Mouse (Mus musculus) heart, adult 2 months (tissue): ENCODE measurements around the gene Mocs3. TPM values are rescaled to one million over a fixed set of nuclear protein-coding genes. Genes with fewer than 3 reads are reported as not detected.

Experiments used
- DNase-seq, 2 experiments: peaks; one replicate each; pipeline ENCODE4 v3.0.0; 2021
- H3K27ac ChIP-seq: fragments of 200-600 bp; 2 replicates; pipeline ENCODE4 v1.8.1; 2022
- H3K27me3 ChIP-seq: fragments of 200-500 bp; 2 replicates; pipeline ENCODE4 v1.6.1; 2012; ENCODE audit warnings: mild to moderate bottlenecking, low read length, inconsistent platforms, mixed read lengths; ENCODE audit not compliant: control insufficient read depth, insufficient read depth
- H3K36me3 ChIP-seq: fragments of 200-500 bp; 2 replicates; pipeline ENCODE4 v1.6.1; 2012; ENCODE audit warnings: low read length, inconsistent platforms; ENCODE audit not compliant: control insufficient read depth, insufficient read depth
- H3K4me1 ChIP-seq: fragments of 200-500 bp; 2 replicates; pipeline ENCODE4 v1.6.1; 2011; ENCODE audit warnings: low read length; ENCODE audit not compliant: control insufficient read depth, insufficient read depth
- H3K4me3 ChIP-seq: fragments of 200-600 bp; 2 replicates; pipeline ENCODE4 v1.8.1; 2022
- H3K79me2 ChIP-seq: fragments of 200-500 bp; replicated peaks from 2 replicates; pipeline ENCODE4 v1.6.1; 2012; ENCODE audit warnings: mild to moderate bottlenecking, inconsistent platforms, low read length, moderate library complexity, mixed read lengths; ENCODE audit not compliant: control insufficient read depth, insufficient read depth
- H3K9ac ChIP-seq: fragments of 200-500 bp; 2 replicates; pipeline ENCODE4 v1.6.1; 2012; ENCODE audit warnings: low read depth, mild to moderate bottlenecking, control low read depth, inconsistent platforms, low read length, mixed read lengths
- CTCF ChIP-seq: fragments of 200-600 bp; IDR thresholded peaks from 2 replicates; pipeline ENCODE4 v1.8.1; 2022; ENCODE audit warnings: antibody characterized with exemption, mild to moderate bottlenecking, moderate library complexity
- EP300 ChIP-seq: fragments of 200-500 bp; IDR thresholded peaks from 2 replicates; pipeline ENCODE4 v1.6.1; 2011; ENCODE audit warnings: low read depth, low read length, control low read depth; ENCODE audit not compliant: insufficient read depth
- POLR2A ChIP-seq: fragments of 200-500 bp; IDR thresholded peaks from 2 replicates; pipeline ENCODE4 v1.6.1; 2011; ENCODE audit warnings: mild to moderate bottlenecking, low read depth, low read length, control low read depth; ENCODE audit not compliant: insufficient read depth
- WGBS: fragments of 180-500 bp; shearing (Covaris S2); methylation state at CpG from one replicate; pipeline ENCODE4 v1.1.7; 2018; 5-methylcytosine and 5-hydroxymethylcytosine counted together
- intact Hi-C: fragments of 180-260 bp; cut with DNase I; formaldehyde crosslinking; loops from one replicate; pipeline ENCODE4 v1.15.1; 2025
- polyA plus RNA-seq: library from polyadenylated mRNA; depleted of rRNA; stranded (reverse); fragments of >200 nt; gene quantifications from 2 replicates; pipeline ENCODE4 v1.2.3, GENCODE M21; 2012
- total RNA-seq, 2 experiments: library from RNA; stranded (reverse); gene quantifications; 2 replicates each; pipeline ENCODE4 v1.2.3; 2021

The Mocs3 gene
- total and polyA plus RNA-seq, 3 experiments: 4.0 to 8.7 (median 7.7) TPM

GRCm38 (mm10) chr2:168200014-168200691 lies 30.3 kb upstream of the Mocs3 start:
- Histone ChIP-seq H3K27me3 (no peaks in the 10 kb centered on the region), H3K36me3 (peaks cover 59% of the 10 kb centered on the region), H3K79me2 (peaks cover 14% of the 10 kb centered on the region), H3K4me1 (peaks cover 30% of the 10 kb centered on the region), H3K4me3 (no peak overlapping the region), H3K9ac (no peak overlapping the region), H3K27ac (no peak overlapping the region)
- TF ChIP-seq EP300 (no peak), CTCF (no peak), POLR2A (no peak)
- intact Hi-C loops: no loop called here
- 63% methylated on average over 4 of the region's 5 CpGs for WGBS
- DNase-seq: no peak

- intact Hi-C loops: no loop called here
- Histone ChIP-seq H3K27me3 (no peaks in the 10 kb centered on the region), H3K4me1 (peaks cover 20% of the 10 kb centered on the region), H3K9ac (no peak overlapping the region), H3K4me3 (no peak overlapping the region), H3K27ac (no peak overlapping the region), H3K36me3 (peaks cover 29% of the 10 kb centered on the region), H3K79me2 (peaks cover 12% of the 10 kb centered on the region)
- WGBS: 59% methylated on average over 8 of the region's 8 CpGs
- DNase-seq: no peak
- TF ChIP-seq EP300 (no peak), CTCF (peak; percentile 12; the same call in 1 of the 2 replicates), POLR2A (no peak)
These were observed 25.9 kb upstream of the Mocs3 start for GRCm38 (mm10) chr2:168204476-168204999.

DNA sequence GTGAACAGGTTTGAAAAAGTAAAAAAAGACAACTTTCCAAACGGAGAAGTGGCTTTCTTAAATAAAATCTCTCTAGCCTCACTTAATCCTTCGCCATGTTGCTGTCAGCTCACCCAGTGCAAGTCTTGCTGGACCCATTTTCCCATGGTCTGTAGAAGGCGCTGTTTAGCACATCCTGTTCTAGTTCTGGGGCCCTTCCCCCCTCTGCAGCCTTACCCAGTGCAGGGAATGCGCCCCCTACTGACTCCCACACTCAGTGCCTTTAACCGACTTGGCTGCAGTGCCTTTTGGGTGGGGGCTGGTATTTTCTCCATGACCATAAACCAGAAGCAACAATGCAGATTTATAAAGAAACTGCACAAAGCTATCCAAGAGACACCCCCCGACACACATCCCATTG lies 25.2 kb upstream of the Mocs3 start:
- Histone ChIP-seq H3K27ac (peak overlapping the region; percentile 98; the same call in 1 of the 2 replicates), H3K79me2 (peaks cover 12% of the 10 kb centered on the region), H3K9ac (peak overlapping the region; percentile 98), H3K4me1 (peaks cover 15% of the 10 kb centered on the region), H3K36me3 (peaks cover 26% of the 10 kb centered on the region), H3K27me3 (no peaks in the 10 kb centered on the region), H3K4me3 (peak overlapping the region; percentile 60)
- DNase-seq: peak; percentile 74 to 81
- TF ChIP-seq POLR2A (no peak), EP300 (peak; percentile 79), CTCF (peak; percentile 86)
- intact Hi-C loops: loop anchor here (5.0 kb wide), 1 partner anchor 93 kb away; no protein-coding TSS in a partner anchor
- WGBS: 6% methylated on average over 6 of the region's 6 CpGs

DNA sequence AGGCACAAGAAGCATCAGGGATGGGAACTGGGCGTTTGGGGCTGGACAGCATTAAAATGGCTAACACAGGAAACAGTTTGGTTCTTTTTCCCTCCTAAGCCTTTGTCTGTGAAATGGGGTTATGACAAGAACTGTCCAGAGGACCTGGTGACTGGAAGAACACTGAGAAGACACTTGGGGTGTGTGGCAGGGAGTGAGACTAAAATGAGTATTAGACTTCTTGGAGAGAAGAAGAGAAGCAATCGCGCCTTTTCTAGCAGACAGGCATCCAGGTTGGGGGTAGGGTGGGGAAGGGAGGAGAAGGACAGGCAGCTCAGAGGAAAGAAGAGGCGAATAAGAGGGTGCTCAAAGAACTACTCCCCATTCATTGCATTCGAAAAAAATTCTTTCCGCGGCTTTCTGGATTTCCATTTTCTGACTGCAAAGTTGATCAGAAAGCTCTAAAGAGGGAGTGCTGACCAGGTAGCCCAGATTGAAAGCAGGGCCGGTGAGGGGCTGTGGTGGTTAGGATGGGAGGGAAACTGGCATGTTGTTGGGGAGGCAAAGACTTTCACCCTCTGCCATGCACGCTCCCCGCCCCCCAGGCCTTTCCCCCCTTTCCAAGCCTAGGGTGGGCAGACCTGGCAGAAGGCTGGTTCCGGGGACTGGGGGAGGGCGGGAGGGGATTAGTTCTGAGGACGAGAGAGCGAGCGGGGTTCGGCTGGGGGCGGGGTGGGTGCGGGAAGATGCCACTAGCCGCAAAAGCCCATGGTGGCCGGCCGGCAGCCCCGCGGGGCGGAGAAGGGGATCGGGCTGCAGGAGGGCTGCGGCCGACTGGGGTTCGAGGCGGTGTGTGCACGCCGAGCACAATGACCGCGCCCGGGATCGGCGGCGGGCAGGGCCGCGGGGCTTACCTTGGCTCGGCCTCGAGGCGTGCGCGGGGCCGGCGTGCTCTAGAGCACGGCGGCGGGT lies 24.5 kb upstream of the Mocs3 start:
- peak in 1 of 2 experiments; percentile 52 for DNase-seq
- intact Hi-C loops: loop anchor here (5.0 kb wide), 1 partner anchor 94 kb away; no protein-coding TSS in a partner anchor
- TF ChIP-seq EP300: no peak
- Histone ChIP-seq H3K4me1 (peaks cover 12% of the 10 kb centered on the region), H3K79me2 (peaks cover 11% of the 10 kb centered on the region), H3K27me3 (no peaks in the 10 kb centered on the region), H3K36me3 (peaks cover 19% of the 10 kb centered on the region), H3K9ac (peak overlapping the region; percentile 98), H3K4me3 (peak overlapping the region; percentile 60), H3K27ac (peak overlapping the region; percentile 98)
- under 1% methylated on average over 48 of the region's 49 CpGs for WGBS

DNA sequence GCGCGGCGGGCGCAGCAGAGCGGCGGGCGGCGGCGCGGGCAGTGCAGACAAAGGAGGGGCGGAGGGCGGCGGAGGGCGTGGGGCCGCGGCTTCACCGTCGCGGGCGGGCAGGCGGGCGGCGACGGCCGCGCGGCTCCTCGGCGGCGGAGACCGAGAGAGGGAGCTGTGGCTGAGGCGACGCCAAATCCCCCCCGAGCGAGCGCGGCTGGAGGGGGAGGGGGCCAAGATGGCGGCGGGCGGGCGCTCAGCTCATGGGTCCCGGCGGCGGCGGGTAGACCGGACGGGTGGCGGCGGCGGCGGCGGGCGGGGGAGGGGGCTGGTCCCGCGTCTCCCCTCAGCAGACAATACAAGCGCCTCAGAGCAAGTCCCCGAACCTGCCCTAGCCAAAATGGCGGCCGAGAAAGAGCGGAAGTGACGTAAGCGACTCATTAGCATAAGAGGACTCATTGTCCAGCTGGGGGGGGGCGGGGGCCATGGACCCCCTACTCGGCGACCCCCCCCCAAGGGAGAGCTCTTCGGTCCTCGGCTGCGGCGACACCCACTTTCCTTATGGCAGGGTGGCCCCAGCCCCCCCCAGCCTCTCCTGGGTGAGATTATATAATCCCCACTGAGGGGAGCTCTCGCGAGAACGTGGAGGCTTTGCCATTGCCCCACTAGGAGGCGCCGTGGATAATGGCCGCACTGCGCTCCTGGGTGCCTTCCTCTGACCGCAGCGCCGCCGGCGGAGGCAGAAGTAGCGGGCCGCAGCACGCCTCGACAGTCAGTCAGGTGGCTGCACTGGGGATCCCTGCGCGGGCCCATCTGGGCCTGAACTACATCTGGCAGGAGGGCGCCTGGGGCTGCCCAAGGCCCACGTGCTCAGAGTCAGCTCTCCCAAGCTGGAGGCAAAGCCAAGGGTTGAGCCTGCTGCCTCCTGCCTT lies 23.4 kb upstream of the Mocs3 start, which contains the start of gene Adnp:
Adnp (minus strand) TSS at position 388 of the 920 bp plus-strand sequence.
- Histone ChIP-seq H3K79me2 (peaks cover 9% of the 10 kb centered on the region), H3K4me3 (peak within 1 kb of the TSS; percentile 60), H3K27ac (peak within 1 kb of the TSS; percentile 98), H3K27me3 (no peaks in the 10 kb centered on the region), H3K4me1 (peaks cover 9% of the 10 kb centered on the region), H3K36me3 (peaks cover 13% of the 10 kb centered on the region), H3K9ac (peak within 1 kb of the TSS; percentile 98)
- intact Hi-C loops: loop anchor here (1.0 to 5.0 kb wide), 2 partner anchors 23 to 95 kb away; partner anchors contain the start of genes Dpm1, Gm20716 and Mocs3
- WGBS: under 1% methylated on average over 63 of the region's 89 CpGs
- TF ChIP-seq EP300 (peak; percentile 95), CTCF (peak; percentile 87), POLR2A (peak; percentile 81)
- peak; percentile 93 to 95 for DNase-seq
